Mouse (Mus musculus): ENCODE data around the gene Rnf115. TPM values are rescaled to one million over a fixed set of nuclear protein-coding genes. Genes with fewer than 3 reads are reported as not detected.
A peak's percentile ranks its signal among the peaks of the same experiment; 100 is the strongest.
"Not testable (repeated sequence)": the region's sequence is repeated elsewhere in the genome, so short reads cannot be mapped to it uniquely, and the experiment has no call there.

The Rnf115 gene
- total and polyA plus RNA-seq, 2 experiments = 12.7 to 33.6 TPM

DNA sequence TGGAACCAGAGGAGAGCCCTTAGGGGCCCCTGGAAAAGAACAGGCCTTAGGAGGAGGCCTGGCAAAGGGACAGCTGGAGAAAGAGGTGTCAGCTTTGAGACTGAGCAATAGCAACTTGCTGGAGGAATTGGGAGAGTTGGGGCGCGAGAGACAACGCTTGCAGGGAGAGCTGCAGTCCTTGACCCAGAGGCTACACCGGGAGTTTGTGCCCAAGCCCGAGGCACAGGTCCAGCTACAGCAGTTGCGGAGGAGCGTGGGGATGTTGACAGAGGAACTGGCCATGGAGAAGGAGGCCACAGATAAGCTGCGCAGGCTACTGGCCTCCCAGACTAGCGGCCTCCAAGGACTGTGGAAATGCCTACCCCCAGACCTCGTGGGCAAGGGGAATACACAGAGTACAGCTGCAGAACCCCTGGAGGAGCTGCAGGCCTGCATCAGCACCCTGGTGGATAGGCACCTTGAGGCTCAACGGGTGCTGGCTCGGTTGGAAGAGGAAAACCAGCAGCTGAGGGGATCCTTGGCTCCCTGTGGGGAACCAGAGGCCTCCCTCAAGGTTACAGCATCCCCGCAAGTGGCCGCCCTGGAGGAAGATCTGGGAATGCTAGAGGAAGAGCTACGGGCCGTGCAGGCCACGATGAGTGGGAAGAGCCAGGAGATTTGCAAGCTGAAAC, 43.2 kb upstream of the Rnf115 start:
- Histone ChIP-seq H3K4me1 (ENCODE audit: control insufficient read depth, insufficient read depth, low read length) (no peaks in the 10 kb centered on the region), H3K27me3 (ENCODE audit: control insufficient read depth, insufficient read depth, low read length) (peaks cover 9% of the 10 kb centered on the region; the same call in 1 of the 2 replicates), H3K9ac (ENCODE audit: low read depth, low read length) (no peak overlapping the region), H3K79me2 (ENCODE audit: control insufficient read depth, insufficient read depth, low read length) (no peaks in the 10 kb centered on the region), H3K27ac (replicated peaks; ENCODE audit: insufficient read depth, low read depth, low read length) (no peak overlapping the region), H3K36me3 (ENCODE audit: control insufficient read depth, insufficient read depth, low read length) (no peaks in the 10 kb centered on the region), H3K4me3 (ENCODE audit: insufficient read depth, low read depth, low read length) (no peak overlapping the region; the same call in 1 of the 2 replicates)
- DNase-seq (ENCODE audit: extremely low read depth, low read depth, low spot score) = no peak
- TF ChIP-seq POLR2A (IDR thresholded peaks at IDR 0.05; ENCODE audit: extremely low read depth, insufficient read depth, low read length) (no peak), CTCF (IDR thresholded peaks at IDR 0.05; ENCODE audit: low read depth, low read length) (no peak)
- WGBS = 50% methylated on average over 17 of the region's 17 CpGs

DNA sequence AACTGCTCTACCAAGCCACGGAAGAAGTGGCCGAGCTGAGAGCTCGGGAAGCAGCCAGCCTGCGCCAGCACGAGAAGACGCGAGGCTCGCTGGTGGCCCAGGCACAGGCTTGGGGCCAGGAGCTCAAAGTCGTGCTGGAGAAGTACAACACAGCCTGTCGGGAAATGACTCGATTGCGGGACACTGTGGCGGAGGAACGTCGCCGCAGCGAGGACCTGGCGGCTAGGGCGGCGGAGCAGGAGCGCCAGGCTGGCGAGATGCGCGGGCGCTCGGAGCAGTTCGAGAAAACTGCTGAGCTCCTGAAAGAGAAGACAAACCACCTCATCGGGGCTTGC, 42.7 kb upstream of the Rnf115 start:
- TF ChIP-seq POLR2A (IDR thresholded peaks at IDR 0.05; ENCODE audit: extremely low read depth, insufficient read depth, low read length) = no peak
- TF ChIP-seq CTCF (IDR thresholded peaks at IDR 0.05; ENCODE audit: low read depth, low read length) = no peak
- whole genome bisulfite sequencing = 21% methylated on average over 28 of the region's 28 CpGs
- H3K27me3 ChIP-seq (ENCODE audit: control insufficient read depth, insufficient read depth, low read length) = peaks cover 7% of the 10 kb centered on the region; the same call in 1 of the 2 replicates
- H3K79me2 ChIP-seq (ENCODE audit: control insufficient read depth, insufficient read depth, low read length) = no peaks in the 10 kb centered on the region
- H3K27ac ChIP-seq (replicated peaks; ENCODE audit: insufficient read depth, low read depth, low read length) = no peak overlapping the region
- H3K4me3 ChIP-seq (ENCODE audit: insufficient read depth, low read depth, low read length) = no peak overlapping the region; the same call in 1 of the 2 replicates
- no peak for DNase-seq (ENCODE audit: extremely low read depth, low read depth, low spot score)
- no peaks in the 10 kb centered on the region for H3K4me1 ChIP-seq (ENCODE audit: control insufficient read depth, insufficient read depth, low read length)
- H3K9ac ChIP-seq (ENCODE audit: low read depth, low read length) = no peak overlapping the region
- no peaks in the 10 kb centered on the region for H3K36me3 ChIP-seq (ENCODE audit: control insufficient read depth, insufficient read depth, low read length)

DNA sequence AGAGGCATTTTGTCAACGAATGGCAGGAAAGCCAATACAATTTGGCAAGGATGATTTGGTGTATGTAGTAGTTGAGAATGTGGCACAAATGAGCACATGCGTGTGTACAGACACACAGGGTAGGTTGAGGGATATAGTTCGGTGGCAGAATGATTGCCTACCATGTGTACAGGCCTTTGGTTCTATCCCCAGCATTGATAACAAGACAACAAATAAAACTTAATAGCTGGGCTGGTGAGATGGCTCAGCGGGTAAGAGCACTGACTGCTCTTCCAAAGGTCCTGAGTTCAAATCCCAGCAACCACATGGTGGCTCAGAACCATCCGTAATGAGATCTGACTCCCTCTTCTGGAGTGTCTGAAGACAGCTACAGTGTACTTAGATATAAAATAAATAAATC, 41.4 kb upstream of the Rnf115 start:
- not testable (repeated sequence) for H3K9ac ChIP-seq (ENCODE audit: low read depth, low read length); H3K27me3 ChIP-seq (ENCODE audit: control insufficient read depth, insufficient read depth, low read length); H3K4me3 ChIP-seq (ENCODE audit: insufficient read depth, low read depth, low read length); H3K4me1 ChIP-seq (ENCODE audit: control insufficient read depth, insufficient read depth, low read length); H3K27ac ChIP-seq (replicated peaks; ENCODE audit: insufficient read depth, low read depth, low read length); DNase-seq (ENCODE audit: extremely low read depth, low read depth, low spot score); H3K36me3 ChIP-seq (ENCODE audit: control insufficient read depth, insufficient read depth, low read length); H3K79me2 ChIP-seq (ENCODE audit: control insufficient read depth, insufficient read depth, low read length)
- 95% methylated on average over 5 of the region's 5 CpGs for WGBS

DNA sequence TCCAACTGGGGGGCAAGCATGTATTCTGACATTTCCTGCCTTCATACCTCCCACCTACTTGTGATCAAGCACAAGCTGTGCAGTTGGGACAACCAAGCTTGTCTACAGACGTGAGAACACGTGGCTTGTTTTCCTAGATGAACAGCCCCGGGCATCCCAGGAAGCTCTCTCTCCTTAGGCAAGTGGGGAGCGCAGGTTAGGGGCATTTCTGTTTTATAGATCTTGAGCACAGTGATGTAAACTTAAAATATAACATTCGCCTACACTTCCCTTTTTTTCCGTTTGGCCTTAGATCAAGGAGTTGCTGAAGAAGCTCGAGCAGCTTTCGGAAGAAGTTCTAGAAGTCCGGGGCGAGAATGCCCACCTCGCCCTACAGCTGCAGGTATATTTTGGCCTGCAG, 38.6 kb upstream of the Rnf115 start:
- Histone ChIP-seq H3K4me3 (ENCODE audit: insufficient read depth, low read depth, low read length) (no peak overlapping the region), H3K4me1 (ENCODE audit: control insufficient read depth, insufficient read depth, low read length) (0 out of 2 replicates have a peak, but pooled peaks cover 2% of the 10 kb centered on the region), H3K27me3 (ENCODE audit: control insufficient read depth, insufficient read depth, low read length) (0 out of 2 replicates have a peak, but pooled peaks cover 4% of the 10 kb centered on the region), H3K36me3 (ENCODE audit: control insufficient read depth, insufficient read depth, low read length) (no peaks in the 10 kb centered on the region), H3K9ac (ENCODE audit: low read depth, low read length) (no peak overlapping the region), H3K27ac (replicated peaks; ENCODE audit: insufficient read depth, low read depth, low read length) (no peak overlapping the region), H3K79me2 (ENCODE audit: control insufficient read depth, insufficient read depth, low read length) (no peaks in the 10 kb centered on the region)
- no peak for TF ChIP-seq POLR2A (IDR thresholded peaks at IDR 0.05; ENCODE audit: extremely low read depth, insufficient read depth, low read length)
- TF ChIP-seq CTCF (IDR thresholded peaks at IDR 0.05; ENCODE audit: low read depth, low read length) = no peak
- WGBS = 83% methylated on average over 11 of the region's 11 CpGs
- DNase-seq (ENCODE audit: extremely low read depth, low read depth, low spot score) = no peak

DNA sequence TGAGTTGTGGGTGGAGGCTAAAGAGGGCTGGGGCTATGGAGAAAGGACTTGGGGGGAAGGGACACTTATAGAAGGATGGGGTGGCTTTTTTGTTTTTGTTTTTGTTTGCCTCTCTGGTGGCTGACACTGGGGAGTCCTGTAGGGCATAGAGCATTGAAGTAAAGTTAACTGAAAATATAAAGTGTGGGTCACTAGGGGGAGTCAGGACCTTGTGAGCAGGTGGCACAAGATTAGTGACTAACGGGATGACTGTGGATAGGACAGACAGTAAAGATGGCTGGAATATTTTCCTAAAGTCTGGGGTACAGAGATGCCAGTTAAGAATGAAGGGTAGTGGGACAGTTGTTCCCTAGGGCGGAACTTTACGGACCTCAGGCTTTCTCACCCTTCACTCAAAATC, 37.2 kb upstream of the Rnf115 start:
- H3K27me3 ChIP-seq (ENCODE audit: control insufficient read depth, insufficient read depth, low read length) = 0 out of 2 replicates have a peak, but pooled peaks cover 3% of the 10 kb centered on the region
- 58% methylated on average over 3 of the region's 3 CpGs for WGBS

DNA sequence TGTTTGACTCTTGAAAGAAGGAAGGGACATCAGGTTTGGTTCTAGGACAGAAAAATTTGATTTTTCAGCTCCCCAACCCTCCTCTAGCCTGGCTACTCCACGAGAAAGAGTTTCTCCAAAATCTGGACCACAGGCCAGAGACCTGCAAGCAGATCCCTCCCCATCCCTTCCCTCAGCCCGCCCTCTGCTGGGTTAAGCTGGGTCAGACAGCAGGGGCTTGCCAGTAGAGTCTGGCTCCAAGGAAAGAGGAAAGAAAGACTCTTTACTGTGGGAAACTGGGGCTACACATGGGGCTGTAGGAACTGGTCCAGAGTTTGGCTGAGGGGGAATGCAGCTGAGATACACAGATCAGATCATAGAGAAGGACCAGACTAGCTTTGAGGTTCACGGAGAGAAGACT, 35.0 kb upstream of the Rnf115 start:
- H3K9ac ChIP-seq (ENCODE audit: low read depth, low read length) = no peak overlapping the region
- H3K27me3 ChIP-seq (ENCODE audit: control insufficient read depth, insufficient read depth, low read length) = no peaks in the 10 kb centered on the region
- H3K27ac ChIP-seq (replicated peaks; ENCODE audit: insufficient read depth, low read depth, low read length) = no peak overlapping the region
- peak; percentile 32; the same call in 1 of the 2 replicates for TF ChIP-seq CTCF (IDR thresholded peaks at IDR 0.05; ENCODE audit: low read depth, low read length)
- TF ChIP-seq POLR2A (IDR thresholded peaks at IDR 0.05; ENCODE audit: extremely low read depth, insufficient read depth, low read length) = no peak
- DNase-seq (ENCODE audit: extremely low read depth, low read depth, low spot score) = no peak
- H3K4me3 ChIP-seq (ENCODE audit: insufficient read depth, low read depth, low read length) = no peak overlapping the region
- H3K36me3 ChIP-seq (ENCODE audit: control insufficient read depth, insufficient read depth, low read length) = no peaks in the 10 kb centered on the region
- peaks cover 3% of the 10 kb centered on the region for H3K4me1 ChIP-seq (ENCODE audit: control insufficient read depth, insufficient read depth, low read length)
- WGBS = 53% methylated on average over 3 of the region's 3 CpGs
- peaks cover 3% of the 10 kb centered on the region; the same call in 1 of the 2 replicates for H3K79me2 ChIP-seq (ENCODE audit: control insufficient read depth, insufficient read depth, low read length)

More for the DNA sequence above, 37.2 kb upstream of the Rnf115 start:
- Histone ChIP-seq H3K36me3 (ENCODE audit: control insufficient read depth, insufficient read depth, low read length) (no peaks in the 10 kb centered on the region), H3K27ac (replicated peaks; ENCODE audit: insufficient read depth, low read depth, low read length) (no peak overlapping the region), H3K4me1 (ENCODE audit: control insufficient read depth, insufficient read depth, low read length) (0 out of 2 replicates have a peak, but pooled peaks cover 2% of the 10 kb centered on the region), H3K9ac (ENCODE audit: low read depth, low read length) (no peak overlapping the region), H3K4me3 (ENCODE audit: insufficient read depth, low read depth, low read length) (no peak overlapping the region), H3K79me2 (ENCODE audit: control insufficient read depth, insufficient read depth, low read length) (no peaks in the 10 kb centered on the region)
- DNase-seq (ENCODE audit: extremely low read depth, low read depth, low spot score) = peak; percentile 19
- TF ChIP-seq CTCF (IDR thresholded peaks at IDR 0.05; ENCODE audit: low read depth, low read length) (no peak; the same call in 1 of the 2 replicates), POLR2A (IDR thresholded peaks at IDR 0.05; ENCODE audit: extremely low read depth, insufficient read depth, low read length) (no peak)
